Mouse (Mus musculus): ENCODE data around the gene Mllt11.

- TF ChIP-seq POLR2A (IDR thresholded peaks at IDR 0.05; ENCODE audit: borderline replicate concordance, extremely low read depth, low read depth, low read length) (no peak), CTCF (IDR thresholded peaks at IDR 0.05; ENCODE audit: insufficient read depth, low read length) (no peak)
These were observed 2.8 kb downstream of the Mllt11 start for GRCm38 (mm10) chr3:95228894-95229780.

Measured in lung, adult 2 months (tissue).